Mouse (Mus musculus) embryo, embryonic 9.5 days (tissue): Measurements from ENCODE around the gene Aff3.

ENCODE experiments used
- DNase-seq: peaks from one replicate; pipeline ENCODE4 v3.0.0-alpha.2; 2017; ENCODE audit errors: extremely low spot score

Aff3 gene

GRCm38 (mm10) chr1:38664777-38665176 lies at the start of gene Aff3:
Aff3 (minus strand) TSS chr1:38664955.
- DNase-seq = no peak

DNA sequence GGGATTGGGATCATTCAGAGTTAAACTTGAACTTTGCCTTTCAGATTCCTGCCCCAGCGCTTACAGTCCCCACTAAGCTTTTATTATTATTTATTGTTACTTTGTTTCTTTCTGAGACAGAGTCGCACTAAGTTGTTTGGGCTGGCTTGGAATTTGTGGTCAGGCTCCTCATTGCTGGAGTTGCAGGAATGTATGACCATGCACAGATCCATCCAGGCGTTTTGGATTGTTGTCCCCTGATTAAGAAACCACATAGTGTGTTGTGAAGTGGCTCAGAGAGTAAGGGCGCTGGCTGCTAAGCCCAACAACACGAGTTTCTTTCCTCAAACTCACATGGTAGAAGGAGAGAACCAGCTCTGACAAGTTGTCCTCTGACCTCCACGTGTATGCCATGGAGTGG lies 35.9 kb upstream of the Aff3 start:
- no peak for DNase-seq

- no peak for DNase-seq
These were observed 34.5 kb upstream of the Aff3 start for GRCm38 (mm10) chr1:38699244-38699643.

DNA sequence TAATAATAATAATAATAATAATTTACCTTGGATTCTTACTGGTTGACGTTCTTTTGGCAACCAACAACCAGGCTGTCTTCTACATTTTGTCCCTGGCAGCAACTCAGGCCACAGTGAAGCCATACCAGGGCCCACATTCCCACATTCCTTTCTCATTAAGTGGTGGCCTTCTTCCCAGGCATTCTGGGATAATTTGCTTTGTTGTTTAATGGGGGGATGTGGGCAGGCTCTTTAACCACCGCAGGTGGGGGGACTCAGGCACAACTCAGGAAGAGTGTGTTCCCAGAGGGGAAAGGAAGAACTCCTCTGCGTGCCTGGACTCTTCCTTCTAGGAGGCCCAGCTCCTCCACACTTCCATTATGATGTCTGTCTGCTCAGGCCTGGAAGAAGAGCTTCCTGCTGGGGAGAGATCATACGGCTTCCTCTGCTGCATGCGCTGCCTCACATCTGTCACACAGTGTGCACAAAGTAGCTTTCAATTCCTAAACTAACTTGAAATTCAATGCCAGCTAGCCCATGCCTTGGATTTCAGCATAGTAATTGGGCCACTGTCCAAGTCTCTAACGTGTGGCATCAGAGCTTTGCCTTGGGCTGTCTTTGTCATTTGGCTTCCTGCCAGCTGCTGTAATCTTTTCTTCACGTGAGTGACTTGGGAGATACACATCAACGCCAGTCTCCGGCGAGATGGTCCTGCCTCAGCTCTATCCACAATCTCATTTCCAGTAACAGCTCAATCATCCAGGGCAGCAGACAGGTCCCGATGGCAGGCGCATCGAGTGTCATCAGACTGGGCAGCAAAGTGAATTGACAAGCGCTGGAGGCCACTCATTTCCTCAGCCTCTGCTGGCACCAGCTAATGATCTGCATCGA lies 31.3 kb upstream of the Aff3 start:
- no peak for DNase-seq

GRCm38 (mm10) chr1:38695089-38695811 lies 30.5 kb upstream of the Aff3 start:
- DNase-seq = no peak

GRCm38 (mm10) chr1:38694142-38694541 lies 29.4 kb upstream of the Aff3 start:
- DNase-seq = no peak

- DNase-seq = no peak
These were observed 25.7 kb upstream of the Aff3 start for GRCm38 (mm10) chr1:38690471-38690870.

GRCm38 (mm10) chr1:38688216-38688615 lies 23.5 kb upstream of the Aff3 start:
- no peak for DNase-seq

- no peak for DNase-seq
These were observed 21.0 kb upstream of the Aff3 start for GRCm38 (mm10) chr1:38685706-38686105.

- no peak for DNase-seq
These were observed 18.5 kb upstream of the Aff3 start for GRCm38 (mm10) chr1:38683158-38683721.

- DNase-seq = no peak
These were observed 15.1 kb upstream of the Aff3 start for GRCm38 (mm10) chr1:38679890-38680289.

GRCm38 (mm10) chr1:38671756-38672155 lies 7.0 kb upstream of the Aff3 start:
- DNase-seq = no peak

DNA sequence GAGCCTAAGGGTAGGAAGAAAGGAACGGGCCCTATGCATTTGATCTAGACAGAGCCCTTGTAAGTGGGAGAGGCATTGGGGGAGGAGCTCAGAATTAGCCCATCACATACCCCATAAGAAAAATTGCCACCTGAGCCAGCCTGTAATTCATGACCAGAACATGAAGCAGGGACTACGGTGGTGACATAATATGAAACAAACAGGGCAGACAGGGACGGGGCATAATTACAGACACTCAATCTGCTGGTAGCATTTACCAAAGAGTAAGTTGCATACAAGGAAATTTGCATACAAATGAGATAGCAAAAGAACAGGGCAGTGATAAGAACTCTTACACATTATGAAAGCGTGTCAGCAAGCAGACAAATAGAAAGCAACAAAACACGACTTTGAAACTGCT lies 6.3 kb upstream of the Aff3 start:
- no peak for DNase-seq

GRCm38 (mm10) chr1:38668327-38668726 lies 3.6 kb upstream of the Aff3 start:
- no peak for DNase-seq

DNA sequence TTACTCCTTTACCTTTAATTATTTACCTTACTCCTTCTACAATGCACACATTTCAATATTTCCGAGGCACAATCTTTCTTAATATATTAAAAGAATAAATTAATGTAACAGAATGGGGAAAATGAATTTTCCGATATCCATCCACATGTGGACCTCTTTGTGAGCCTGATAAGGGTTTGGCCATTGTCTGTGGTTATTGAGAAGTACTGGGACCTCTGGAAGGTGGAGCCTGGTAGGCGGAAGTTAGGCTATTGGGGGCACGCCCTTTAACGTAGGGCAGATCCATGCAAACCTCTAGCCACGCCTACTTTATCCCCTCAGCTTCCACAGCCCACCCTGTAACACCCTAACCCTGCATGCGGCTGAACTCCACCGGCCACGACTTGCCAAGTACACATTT lies 3.1 kb upstream of the Aff3 start:
- DNase-seq = no peak

DNA sequence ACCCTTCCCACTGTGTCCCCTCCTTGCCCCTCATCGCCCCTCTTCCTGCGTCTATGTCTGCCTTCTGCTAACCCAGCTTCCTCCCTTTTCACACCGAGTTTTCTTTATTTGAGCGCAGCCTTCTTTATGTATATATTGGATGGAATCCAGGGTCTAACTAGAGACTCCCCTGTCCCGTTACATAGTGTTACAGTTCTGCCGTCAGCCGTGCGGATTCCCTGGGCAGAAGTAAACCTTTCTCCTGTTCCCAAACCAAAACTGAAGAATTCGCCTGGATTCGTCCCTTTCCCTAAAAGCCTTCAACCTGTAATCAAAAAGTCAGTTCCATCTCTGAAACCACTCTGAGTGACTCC lies 2.0 kb upstream of the Aff3 start:
- no peak for DNase-seq

GRCm38 (mm10) chr1:38666111-38666765 lies 1.5 kb upstream of the Aff3 start:
- no peak for DNase-seq

- no peak for DNase-seq
These were observed 856 bp upstream of the Aff3 start for GRCm38 (mm10) chr1:38665611-38666010.

GRCm38 (mm10) chr1:38664261-38664660 lies 494 bp downstream of the Aff3 start:
- DNase-seq = no peak

- DNase-seq = no peak
These were observed 2.0 kb downstream of the Aff3 start for GRCm38 (mm10) chr1:38662616-38663193.

- DNase-seq = no peak
These were observed 5.7 kb downstream of the Aff3 start for GRCm38 (mm10) chr1:38658933-38659553.

GRCm38 (mm10) chr1:38658376-38658775 lies 6.4 kb downstream of the Aff3 start:
- DNase-seq = no peak
